Mouse (Mus musculus) neural tube, postnatal 0 days (tissue): ENCODE measurements around the gene Pcif1. TPM values are rescaled to one million over a fixed set of nuclear protein-coding genes. Genes with fewer than 3 reads are reported as not detected.

ENCODE experiments used
- polyA plus RNA-seq: library from polyadenylated mRNA; unstranded; fragments of >200 nt; fragmentation: Nextera tagmentation; extraction: Ambion mirVana; gene quantifications from 2 replicates; pipeline ENCODE4 v1.2.1, GENCODE M21; 2015

The Pcif1 gene
- 84.1 and 87.1 TPM in 2 replicates for polyA plus RNA-seq

DNA sequence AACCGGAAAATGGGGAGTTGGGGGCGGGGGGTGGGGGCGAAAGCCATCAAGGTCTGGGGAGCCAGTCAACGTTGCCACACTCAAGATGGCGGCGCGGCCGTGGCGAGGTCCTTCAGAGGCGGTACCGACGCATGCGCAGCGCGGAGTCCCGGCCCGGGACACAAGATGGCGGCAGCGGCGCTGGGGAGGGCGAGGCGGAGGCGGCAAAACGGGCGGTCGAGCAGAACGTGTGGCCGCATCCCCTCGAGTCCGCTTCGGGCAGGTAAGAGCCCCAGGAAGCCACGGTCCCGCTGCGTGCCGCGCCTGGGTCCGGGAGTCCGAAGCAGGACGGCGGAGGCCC is at the start of gene Pcif1:
Pcif1 (plus strand) TSS at position 77 of the 340 bp plus-strand sequence.

DNA sequence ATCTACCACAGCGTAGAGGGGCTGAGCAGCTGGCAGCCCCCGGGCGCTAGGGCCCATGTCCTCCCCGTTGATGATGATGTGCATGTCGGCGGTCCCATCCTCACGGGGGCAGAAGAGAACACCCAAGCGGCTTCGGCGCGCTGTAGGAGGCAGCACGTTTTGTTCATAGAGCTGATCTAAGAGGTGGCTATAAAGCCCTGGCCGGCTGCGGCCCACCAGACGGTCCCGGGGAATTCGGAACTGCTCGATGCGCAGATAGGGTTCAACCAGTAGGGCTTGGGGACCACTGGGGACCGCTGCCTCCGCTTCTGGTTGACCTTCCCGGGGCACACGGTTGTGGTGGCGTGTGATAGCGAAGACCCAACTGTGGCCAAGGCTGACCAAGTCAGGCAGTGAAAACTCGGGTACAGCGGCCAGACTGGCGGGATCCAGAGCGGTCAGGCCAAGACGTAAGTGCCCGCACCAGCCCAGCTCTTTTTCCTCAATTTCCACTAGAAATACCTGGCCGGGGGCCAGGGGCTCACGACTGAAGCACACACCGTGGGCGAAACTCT is 46.3 kb upstream of the Pcif1 start, which contains the start of gene Ctsa:
Ctsa (plus strand) TSS at position 126 of the 554 bp plus-strand sequence.

DNA sequence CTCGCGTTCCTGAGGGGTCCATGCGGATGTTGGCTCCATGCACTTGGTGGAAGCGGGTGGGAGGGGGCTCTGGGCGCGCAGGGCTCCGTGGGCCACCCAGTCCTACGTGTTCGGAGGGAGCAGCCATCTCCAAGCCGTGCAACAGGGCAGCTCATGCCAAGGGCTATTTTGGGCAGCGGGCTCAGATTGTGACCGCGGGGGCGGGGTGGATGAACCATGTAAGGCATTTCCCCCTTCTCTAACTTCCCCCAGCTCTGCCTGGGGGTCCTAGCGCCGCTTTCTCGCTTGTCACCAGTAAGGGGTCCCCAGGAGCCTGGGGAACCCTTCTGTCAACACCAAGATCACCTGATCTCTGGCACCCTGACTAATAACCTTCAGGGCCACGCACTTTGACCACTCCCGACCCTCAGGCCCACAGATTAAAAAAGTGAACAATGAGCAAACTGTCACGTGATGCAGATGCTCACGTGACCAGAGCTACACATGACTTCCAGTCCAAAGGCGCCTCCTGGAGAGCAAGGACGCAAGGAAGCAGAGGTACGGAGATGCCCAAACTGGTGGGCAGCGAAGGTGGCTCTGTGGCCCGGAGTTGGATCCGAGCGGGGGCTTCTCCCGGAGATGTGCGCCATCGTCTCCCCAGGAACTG is 45.7 kb upstream of the Pcif1 start, which contains the start of gene Neurl2:
Neurl2 (minus strand) TSS at position 143 of the 646 bp plus-strand sequence.

GRCm38 (mm10) chr2:164857101-164857821 is 21.8 kb upstream of the Pcif1 start, which contains the start of gene Pltp:
Pltp (minus strand) TSS chr2:164857711.

GRCm38 (mm10) chr2:164911086-164912048 is 32.3 kb downstream of the Pcif1 start, which contains the start of gene Zfp335:
Zfp335 (minus strand) TSS chr2:164911757.

DNA sequence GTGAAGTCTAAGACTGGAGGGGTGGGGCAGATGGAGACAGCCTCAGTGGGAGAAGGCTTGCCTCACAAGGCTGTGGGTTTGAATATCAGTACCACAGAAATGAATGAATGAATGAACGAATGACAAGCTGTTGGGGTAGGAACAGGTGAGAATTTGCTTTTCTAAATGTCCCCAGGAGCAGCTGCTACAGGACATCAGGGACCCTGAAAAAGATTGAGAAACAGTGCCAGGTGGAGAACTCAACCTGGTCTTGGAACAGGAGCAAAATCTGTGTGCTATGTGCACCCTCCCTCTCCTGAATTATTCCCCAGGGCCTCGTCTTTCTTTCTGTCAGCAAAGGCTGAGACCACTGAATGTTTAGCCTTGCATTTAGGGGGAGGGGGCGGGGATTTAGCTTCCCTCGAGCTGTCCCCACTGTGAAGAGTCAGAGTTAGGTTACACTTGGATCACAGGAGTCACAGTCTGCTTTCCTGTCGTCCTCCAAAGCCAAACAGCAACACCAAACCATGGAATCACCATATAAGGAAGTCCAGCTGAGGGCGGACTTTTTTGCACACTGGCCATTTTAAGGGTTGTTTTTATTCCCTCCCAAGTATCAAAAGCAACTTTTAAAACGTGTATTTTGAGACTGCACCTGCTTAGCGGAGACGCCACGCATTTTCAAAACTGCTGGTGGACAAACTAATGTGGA is 61.2 kb downstream of the Pcif1 start, which contains the start of gene Mmp9:
Mmp9 (plus strand) TSS at position 641 of the 691 bp plus-strand sequence.

Other genes starting within 250 kb of the Pcif1 start
- gene Wfdc16, start 240.5 kb upstream of the Pcif1 start, polyA plus RNA-seq = not detected in 2 replicates
- not detected in 2 replicates for gene Wfdc10, start 223.3 kb upstream of the Pcif1 start, polyA plus RNA-seq
- gene Wfdc9, start 222.7 kb upstream of the Pcif1 start, polyA plus RNA-seq = not detected in 2 replicates
- gene Wfdc11, start 205.2 kb upstream of the Pcif1 start, polyA plus RNA-seq = not detected in 2 replicates
- gene Wfdc13, start 194.2 kb upstream of the Pcif1 start, polyA plus RNA-seq = 0.22 TPM in 1 of 2 replicates, not detected in the other
- gene Spint4, start 180.8 kb upstream of the Pcif1 start, polyA plus RNA-seq = not detected in 2 replicates
- not detected in 2 replicates for gene Spint5, start 164.0 kb upstream of the Pcif1 start, polyA plus RNA-seq
- gene Wfdc3, start 133.4 kb upstream of the Pcif1 start, polyA plus RNA-seq = 0.58 and 0.88 TPM in 2 replicates
- 48.0 and 50.3 TPM in 2 replicates for gene Dnttip1, start 133.3 kb upstream of the Pcif1 start, polyA plus RNA-seq
- 31.4 and 34.2 TPM in 2 replicates for gene Ube2c, start 109.4 kb upstream of the Pcif1 start, polyA plus RNA-seq
- gene Tnnc2, start 99.3 kb upstream of the Pcif1 start, polyA plus RNA-seq = 6.6 and 7.2 TPM in 2 replicates
- gene Snx21, start 93.5 kb upstream of the Pcif1 start, polyA plus RNA-seq = 54.9 and 60.8 TPM in 2 replicates
- gene Acot8, start 74.4 kb upstream of the Pcif1 start, polyA plus RNA-seq = 23.8 and 27.3 TPM in 2 replicates
- gene Zswim3, start 74.2 kb upstream of the Pcif1 start, polyA plus RNA-seq = 10.4 and 10.8 TPM in 2 replicates
- 24.9 and 26.5 TPM in 2 replicates for gene Zswim1, start 56.6 kb upstream of the Pcif1 start, polyA plus RNA-seq
- 0.27 TPM in 1 of 2 replicates, not detected in the other for gene Spata25, start 50.8 kb upstream of the Pcif1 start, polyA plus RNA-seq
- gene Ctsa, start 46.4 kb upstream of the Pcif1 start, polyA plus RNA-seq = 101 and 102 TPM in 2 replicates
- 8.1 and 8.5 TPM in 2 replicates for gene Neurl2, start 45.8 kb upstream of the Pcif1 start, polyA plus RNA-seq
- 134 and 140 TPM in 2 replicates for gene Pltp, start 21.6 kb upstream of the Pcif1 start, polyA plus RNA-seq
- 8.1 and 10.7 TPM in 2 replicates for gene Zfp335, start 32.5 kb downstream of the Pcif1 start, polyA plus RNA-seq
- gene Mmp9, start 61.5 kb downstream of the Pcif1 start, polyA plus RNA-seq = 9.1 and 14.6 TPM in 2 replicates
- 100 and 111 TPM in 2 replicates for gene Slc12a5, start 81.5 kb downstream of the Pcif1 start, polyA plus RNA-seq
- 39.8 and 51.0 TPM in 2 replicates for gene Ncoa5, start 155.6 kb downstream of the Pcif1 start, polyA plus RNA-seq
- gene Cd40, start 176.3 kb downstream of the Pcif1 start, polyA plus RNA-seq = 3.9 and 4.2 TPM in 2 replicates
- not detected in 2 replicates for gene 1700025C18Rik, start 211.4 kb downstream of the Pcif1 start, polyA plus RNA-seq